Mouse (Mus musculus): Measurements from ENCODE around the gene Tppp3. TPM values are rescaled to one million over a fixed set of nuclear protein-coding genes. Genes with fewer than 3 reads are reported as not detected.

Tppp3 gene
- 10 to 100 TPM; 36.1 to 42.5 TPM for total RNA-seq (2021)
- long read RNA-seq, experiment 1, transcript Tppp3-201 (4 exons, 1,127 nt) = major isoform, 8 of 10 reads
- long read RNA-seq, experiment 1, partial matches to known transcripts = 1 of 10 reads
- long read RNA-seq, experiment 1, other reads (novel, unspliced or antisense) = 0 of 10 reads
- long read RNA-seq, experiment 2, transcript Tppp3-201 (4 exons, 1,127 nt) = major isoform, 14 of 15 reads
- long read RNA-seq, experiment 2, partial matches to known transcripts = 0 of 15 reads
- long read RNA-seq, experiment 2, other reads (novel, unspliced or antisense) = 0 of 15 reads

DNA sequence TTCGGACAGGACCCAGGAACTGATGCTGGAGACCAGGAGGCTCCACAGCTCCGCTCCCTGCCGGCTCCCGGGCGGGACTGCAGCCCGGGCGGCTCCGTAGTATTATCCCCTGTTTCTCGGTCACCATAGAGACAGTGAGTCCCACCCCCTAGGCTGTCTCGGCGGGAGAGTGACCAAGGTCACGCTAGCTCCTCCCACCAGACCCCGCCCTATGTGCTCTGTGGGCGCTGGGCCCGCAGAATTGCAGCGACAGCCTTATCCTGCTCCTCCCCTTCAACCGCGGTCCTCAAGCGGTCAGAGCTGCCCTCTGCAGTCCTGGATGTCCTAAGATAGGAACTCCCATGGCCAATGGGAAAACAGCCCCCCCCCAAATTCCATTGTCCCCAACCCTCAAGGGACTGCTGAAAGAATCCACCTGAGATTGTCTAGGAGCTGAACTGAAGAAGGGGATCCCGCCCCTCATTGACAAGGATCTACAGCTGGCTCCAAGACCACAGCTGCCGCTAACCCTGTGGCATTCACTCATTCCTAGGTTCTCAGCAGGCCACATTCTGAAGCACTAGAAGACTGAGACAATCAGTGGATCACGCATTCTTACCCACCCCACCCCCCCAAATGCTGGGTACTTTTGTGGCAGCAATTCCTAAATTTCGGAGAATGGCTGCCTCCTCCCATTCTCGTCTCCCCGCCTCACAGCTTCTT, at the start of gene Tppp3:
Gene Tppp3 (minus strand): TSS at position 213 of the 702 bp plus-strand sequence.
- DNase-seq (ENCODE audit: extremely low spot score in 1 of 2, low spot score in 2 of 2) = peak; percentile 72 to 80
- intact Hi-C loops (cut with DNase I) = no loop called here
- Histone ChIP-seq H3K4me3 (peak within 1 kb of the TSS; percentile 49), H3K27ac (peak within 1 kb of the TSS; percentile 60)
- peak; percentile 64 for TF ChIP-seq CTCF (IDR thresholded peaks at IDR 0.05)

DNA sequence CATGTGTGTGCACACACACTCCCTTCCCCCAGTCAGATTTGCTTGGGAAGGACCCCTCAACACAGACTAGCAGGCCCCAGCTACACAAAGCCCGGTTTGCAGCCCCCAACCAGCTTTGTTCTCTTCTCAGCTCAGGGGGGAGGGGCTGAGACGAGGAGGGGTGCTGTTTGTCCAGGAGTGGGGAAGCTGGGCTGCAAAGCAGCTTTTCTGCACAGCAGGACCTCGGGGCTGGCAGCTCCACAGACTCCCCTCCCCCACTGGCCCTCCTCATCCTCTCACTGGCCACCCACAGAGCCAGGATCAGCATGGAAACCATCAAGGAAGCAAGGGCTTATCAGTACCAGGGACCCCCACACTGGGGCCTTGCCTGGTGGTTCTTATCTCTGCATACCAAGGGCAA, 49.7 kb upstream of the Tppp3 start:
- Histone ChIP-seq H3K4me3 (no peak overlapping the region), H3K27ac (no peak overlapping the region)
- intact Hi-C loops (cut with DNase I) = no loop called here
- no peak for DNase-seq (ENCODE audit: extremely low spot score in 1 of 2, low spot score in 2 of 2)
- TF ChIP-seq CTCF (IDR thresholded peaks at IDR 0.05) = no peak

DNA sequence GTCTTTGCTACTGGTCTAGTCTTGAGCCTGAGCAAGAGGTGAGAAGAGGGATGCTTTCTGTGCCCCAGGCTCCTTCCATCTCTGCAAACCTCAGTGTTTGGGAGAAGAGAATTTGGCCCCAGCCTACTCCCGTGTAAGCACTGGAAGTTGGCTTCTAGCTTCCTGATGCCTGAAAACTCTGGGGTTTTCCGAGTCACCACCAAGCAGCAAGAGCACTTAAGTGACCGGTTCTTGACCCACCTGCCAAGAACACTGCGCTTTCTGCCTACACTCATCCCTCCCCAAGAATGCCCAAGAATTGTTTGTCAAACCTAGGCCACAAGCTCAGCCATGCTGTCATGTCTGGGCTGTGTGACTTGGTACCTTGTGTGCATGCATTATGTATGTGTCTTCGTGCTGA, 49.2 kb upstream of the Tppp3 start:
- no peak for DNase-seq (ENCODE audit: extremely low spot score in 1 of 2, low spot score in 2 of 2)
- no peak overlapping the region for H3K27ac ChIP-seq
- TF ChIP-seq CTCF (IDR thresholded peaks at IDR 0.05) = no peak
- H3K4me3 ChIP-seq = no peak overlapping the region
- intact Hi-C loops (cut with DNase I) = no loop called here

DNA sequence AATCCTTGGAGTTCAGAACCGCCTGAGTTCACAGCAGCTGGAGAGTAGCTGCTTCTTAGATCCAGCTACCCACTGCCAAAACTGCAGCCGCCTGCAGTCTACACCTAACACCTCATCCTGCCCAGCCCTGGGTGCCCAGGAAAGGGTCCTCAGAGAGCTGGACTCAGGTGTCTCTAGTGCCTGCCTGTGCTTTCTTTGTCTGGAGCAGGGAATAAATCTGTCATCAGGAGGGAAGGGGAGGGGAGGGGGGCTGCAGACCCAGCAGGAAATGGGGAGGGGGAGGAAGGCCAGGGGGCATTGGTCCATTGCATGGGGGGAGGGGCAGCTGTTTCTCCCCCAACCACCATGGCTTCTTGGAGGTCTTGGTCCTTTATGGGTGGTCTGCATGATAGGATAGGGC, 48.3 kb upstream of the Tppp3 start:
- Histone ChIP-seq H3K27ac (no peak overlapping the region), H3K4me3 (no peak overlapping the region)
- DNase-seq (ENCODE audit: extremely low spot score in 1 of 2, low spot score in 2 of 2) = no peak
- TF ChIP-seq CTCF (IDR thresholded peaks at IDR 0.05) = no peak
- intact Hi-C loops (cut with DNase I) = no loop called here

DNA sequence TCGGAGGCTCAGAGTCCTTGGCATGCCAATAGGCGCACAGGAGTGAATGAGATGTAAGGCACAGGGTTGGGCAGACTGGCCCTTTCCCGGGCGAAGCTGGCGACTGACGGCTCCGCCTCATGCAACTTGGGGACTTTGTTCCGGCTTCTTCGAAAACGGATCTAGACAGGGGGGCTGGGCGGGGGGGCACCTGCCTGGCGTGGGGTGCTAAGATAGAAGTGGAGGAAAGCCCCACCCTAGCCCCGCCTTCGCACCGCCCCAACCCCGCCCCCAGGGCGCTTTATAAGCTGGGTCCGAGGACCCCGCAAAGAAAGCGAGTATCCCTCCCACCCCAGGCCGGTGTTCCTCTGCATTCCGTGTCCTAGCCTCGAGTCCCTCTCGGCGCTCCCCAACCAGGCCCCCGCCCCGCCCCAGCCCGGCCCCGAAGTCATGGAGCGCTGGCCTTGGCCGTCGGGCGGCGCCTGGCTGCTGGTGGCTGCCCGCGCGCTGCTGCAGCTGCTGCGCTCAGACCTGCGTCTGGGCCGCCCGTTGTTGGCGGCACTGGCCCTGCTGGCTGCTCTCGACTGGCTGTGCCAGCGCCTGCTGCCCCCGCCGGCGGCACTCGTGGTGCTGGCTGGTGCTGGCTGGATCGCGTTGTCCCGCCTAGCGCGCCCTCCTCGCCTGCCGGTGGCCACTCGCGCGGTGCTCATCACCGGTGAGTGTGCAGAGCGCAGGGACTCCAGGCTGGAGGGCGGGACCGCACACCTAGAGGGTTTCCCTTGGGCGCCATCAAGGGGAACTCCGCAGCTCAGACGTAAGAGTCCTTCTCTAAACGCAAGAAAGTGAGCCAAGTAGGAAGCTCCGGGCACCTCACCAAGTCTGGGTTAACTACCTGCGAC, 47.3 kb upstream of the Tppp3 start, which contains the start of gene Hsd11b2:
Gene Hsd11b2 (plus strand): TSS at position 320 of the 878 bp plus-strand sequence.
- intact Hi-C loops (cut with DNase I) = no loop called here
- Histone ChIP-seq H3K4me3 (peak within 1 kb of the TSS; percentile 40), H3K27ac (no peak within 1 kb of the TSS)
- no peak; the same call in 1 of the 2 replicates for TF ChIP-seq CTCF (IDR thresholded peaks at IDR 0.05)
- peak; percentile 48 to 56 for DNase-seq (ENCODE audit: extremely low spot score in 1 of 2, low spot score in 2 of 2)

DNA sequence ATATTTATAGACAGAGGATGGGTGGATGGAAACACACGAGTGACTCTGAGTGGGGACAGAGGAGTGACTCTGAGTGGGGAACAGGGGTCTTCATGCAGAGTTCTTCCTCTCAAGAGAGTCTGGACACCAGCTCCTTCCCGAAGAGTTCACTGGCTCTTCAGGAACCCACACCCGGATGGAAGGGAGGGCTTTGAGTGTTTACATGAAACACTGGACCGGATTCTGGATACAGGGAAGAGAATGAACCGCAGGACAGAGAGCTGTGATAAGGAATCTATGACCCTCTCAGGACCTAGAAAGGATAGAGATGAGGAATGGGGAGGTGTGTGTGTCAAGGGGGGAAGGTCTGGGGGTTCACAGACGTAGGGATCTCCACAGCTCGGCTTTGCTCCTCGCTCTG, 46.0 kb upstream of the Tppp3 start:
- DNase-seq (ENCODE audit: extremely low spot score in 1 of 2, low spot score in 2 of 2) = no peak
- no peak overlapping the region for H3K27ac ChIP-seq
- intact Hi-C loops (cut with DNase I) = no loop called here
- TF ChIP-seq CTCF (IDR thresholded peaks at IDR 0.05) = no peak
- H3K4me3 ChIP-seq = no peak overlapping the region

DNA sequence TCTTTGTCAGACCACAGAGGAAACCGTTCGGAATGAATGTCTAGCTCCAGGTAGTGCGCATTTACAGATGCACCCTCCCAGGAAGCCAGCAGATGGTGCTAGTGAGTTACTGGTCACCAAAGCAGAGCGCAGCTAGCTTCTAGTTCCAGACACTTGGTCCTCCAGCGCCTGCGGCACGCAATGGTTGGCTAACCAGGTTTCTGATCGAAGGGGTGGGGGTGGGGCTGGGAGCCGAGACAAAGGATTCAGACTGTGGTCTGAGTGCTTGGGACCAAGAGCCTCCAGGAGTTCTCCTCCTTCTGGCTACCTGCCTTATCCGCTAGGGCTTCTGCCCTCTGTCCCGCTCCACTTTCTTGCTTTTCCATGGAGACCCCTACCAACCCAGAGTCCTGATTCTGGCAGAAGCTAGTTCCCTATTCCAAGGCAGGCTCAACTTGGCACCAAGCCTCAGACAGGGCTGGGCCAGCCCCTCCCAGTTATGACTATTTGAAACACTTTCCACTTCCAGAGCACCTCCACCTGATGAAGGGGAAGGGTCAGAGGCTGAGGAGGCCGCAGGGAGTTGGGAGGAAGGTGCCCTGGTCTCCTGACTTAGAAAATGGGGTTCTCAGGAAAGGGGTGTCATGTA, 44.8 kb upstream of the Tppp3 start:
- no peak overlapping the region for H3K27ac ChIP-seq
- DNase-seq (ENCODE audit: extremely low spot score in 1 of 2, low spot score in 2 of 2) = peak; percentile 69 to 75
- intact Hi-C loops (cut with DNase I) = loop anchor here (1.0 kb wide), 1 partner anchor 38 kb away; no protein-coding TSS in a partner anchor
- no peak overlapping the region for H3K4me3 ChIP-seq
- peak; percentile 83 for TF ChIP-seq CTCF (IDR thresholded peaks at IDR 0.05)

DNA sequence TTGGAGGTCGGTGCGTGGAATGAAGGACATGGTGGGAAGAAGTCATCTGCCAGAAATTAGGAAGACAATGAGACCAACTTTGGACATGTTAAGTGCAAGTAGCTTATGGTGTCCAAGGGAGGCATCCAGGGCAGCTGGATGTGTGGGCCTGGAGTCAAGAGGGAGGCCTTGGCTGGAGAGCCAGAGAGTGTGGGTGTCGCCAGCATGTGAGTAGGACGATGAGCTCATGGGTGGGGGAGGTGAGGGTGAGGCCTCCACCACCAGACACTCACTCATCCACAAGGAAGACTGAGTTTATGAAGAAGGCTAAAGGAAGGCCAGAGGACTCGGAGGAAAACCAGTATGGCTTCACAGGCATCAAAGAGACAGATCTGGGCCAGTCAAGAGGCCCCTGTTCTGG, 43.3 kb upstream of the Tppp3 start:
- H3K4me3 ChIP-seq = no peak overlapping the region
- H3K27ac ChIP-seq = no peak overlapping the region
- intact Hi-C loops (cut with DNase I) = no loop called here
- no peak for DNase-seq (ENCODE audit: extremely low spot score in 1 of 2, low spot score in 2 of 2)
- TF ChIP-seq CTCF (IDR thresholded peaks at IDR 0.05) = no peak

DNA sequence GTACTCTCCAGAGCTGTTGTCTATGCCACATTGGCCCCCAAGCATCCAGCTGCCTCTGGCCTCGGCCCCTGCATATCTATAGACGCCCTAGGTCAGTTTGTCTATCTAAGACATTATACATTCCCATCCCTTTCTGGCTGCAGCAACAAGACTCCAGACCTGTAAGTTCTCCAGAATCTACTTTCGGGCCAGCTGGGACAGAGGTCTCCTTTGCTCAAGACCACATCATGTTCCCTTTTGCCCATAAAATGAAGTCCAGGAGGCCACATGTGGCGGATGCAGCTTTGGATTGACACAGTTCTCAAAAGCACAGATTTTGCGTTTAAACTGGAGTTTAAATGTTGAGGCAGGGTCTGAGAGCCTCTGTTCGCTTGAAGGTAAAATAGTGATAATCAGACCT, 42.9 kb upstream of the Tppp3 start:
- intact Hi-C loops (cut with DNase I) = no loop called here
- no peak for DNase-seq (ENCODE audit: extremely low spot score in 1 of 2, low spot score in 2 of 2)
- H3K27ac ChIP-seq = no peak overlapping the region
- no peak for TF ChIP-seq CTCF (IDR thresholded peaks at IDR 0.05)
- H3K4me3 ChIP-seq = no peak overlapping the region

DNA sequence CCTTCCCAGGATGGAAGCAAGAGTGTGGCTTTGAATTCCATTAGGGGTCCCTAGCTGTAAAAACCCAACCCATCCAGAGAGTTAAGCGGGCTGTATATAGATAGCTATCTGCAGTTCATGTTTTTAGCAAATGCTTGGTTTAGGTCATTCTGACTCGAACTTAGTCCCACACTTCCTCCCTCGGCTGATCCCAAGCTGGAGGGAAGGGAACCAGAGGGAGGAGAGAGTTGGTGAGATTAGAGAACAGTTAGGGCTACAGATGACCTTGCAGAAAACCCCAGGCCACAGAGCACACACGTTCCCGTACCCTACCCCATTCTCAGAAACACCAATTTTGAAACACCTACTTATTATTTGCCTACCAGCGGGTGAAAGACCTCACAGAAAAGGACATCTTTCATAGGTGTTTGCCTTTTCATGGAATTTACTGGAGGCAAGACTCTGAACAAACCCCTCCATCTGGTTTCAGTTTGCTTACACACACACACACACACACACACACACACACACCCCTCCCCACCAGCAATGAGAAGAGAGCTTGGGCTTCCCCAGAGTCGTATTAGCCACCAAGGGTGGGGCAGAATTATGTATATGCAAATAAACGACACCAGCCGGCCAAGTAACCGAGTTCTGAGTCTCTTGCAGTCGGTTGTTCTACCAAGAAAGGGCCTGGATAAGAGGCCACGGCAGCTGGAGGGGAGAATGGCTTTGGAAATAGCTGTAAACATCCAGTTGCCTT, 38.8 kb upstream of the Tppp3 start:
- Histone ChIP-seq H3K27ac (no peak overlapping the region), H3K4me3 (no peak overlapping the region)
- intact Hi-C loops (cut with DNase I) = no loop called here
- TF ChIP-seq CTCF (IDR thresholded peaks at IDR 0.05) = no peak
- DNase-seq (ENCODE audit: extremely low spot score in 1 of 2, low spot score in 2 of 2) = no peak

DNA sequence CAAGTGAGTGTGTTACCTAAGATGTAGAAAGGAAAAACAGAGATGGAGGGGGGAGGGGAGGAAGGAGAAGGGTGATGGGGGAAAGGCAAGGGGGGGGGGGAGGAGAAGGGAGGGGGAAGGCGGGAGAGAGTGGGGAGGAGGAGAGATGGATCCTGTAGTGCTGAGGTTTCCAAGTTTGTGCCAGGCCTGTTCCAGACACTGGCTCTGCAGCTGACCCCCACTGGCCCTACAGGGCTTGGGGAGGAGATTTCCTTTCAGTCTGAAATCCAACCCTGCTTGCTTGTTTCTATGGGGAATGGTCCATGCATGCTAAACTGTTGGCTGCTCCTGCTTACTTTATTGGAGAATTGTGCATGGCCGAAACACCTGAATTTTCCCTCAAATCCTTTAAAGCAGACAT, 37.4 kb upstream of the Tppp3 start:
- H3K27ac ChIP-seq = no peak overlapping the region
- H3K4me3 ChIP-seq = no peak overlapping the region
- intact Hi-C loops (cut with DNase I) = no loop called here
- no peak for TF ChIP-seq CTCF (IDR thresholded peaks at IDR 0.05)
- no peak for DNase-seq (ENCODE audit: extremely low spot score in 1 of 2, low spot score in 2 of 2)
